Comparison of ENCODE assay signal across 12 mouse cellular contexts in genomic region chr3:127383231-127383630, GRCm38 (mm10).
"Had no signal": no experiment of that assay in that cellular context is flagged by ENCODE, and none has a peak within 500 bp of the region (broad histone marks: within the 10 kb centered on the region; RNA-seq: fewer than 3 reads in every experiment).

No protein-coding gene starts in this region.

- DNase-seq: retina, postnatal 1 day; right cerebral cortex, adult 18-20 months; right cerebral cortex, postnatal 14 days; right cerebral cortex, postnatal 25 days; right cerebral cortex, postnatal 4 days; spleen, adult 18-20 months; thymus, adult 18-20 months; thymus, adult 2 months; thymus, postnatal 14 days; thymus, postnatal 25 days; thymus, postnatal 36 days; thymus, postnatal 4 days had no signal
